Mouse (Mus musculus) cerebellum, adult 2 months (tissue): ENCODE results near the gene Tcap. TPM values are rescaled to one million over a fixed set of nuclear protein-coding genes. Genes with fewer than 3 reads are reported as not detected.

Experiments used
- DNase-seq, 2 experiments: peaks; one replicate each; pipeline ENCODE4 v3.0.0; 2021
- H3K27ac ChIP-seq: fragments of 200-500 bp; 2 replicates; pipeline ENCODE4 v1.5.1; 2012; ENCODE audit warnings: low read length, control low read depth, inconsistent platforms; ENCODE audit not compliant: insufficient read depth
- H3K27me3 ChIP-seq: fragments of 200-500 bp; 2 replicates; pipeline ENCODE4 v1.6.1; 2012; ENCODE audit warnings: inconsistent platforms, mild to moderate bottlenecking, low read length, moderate library complexity; ENCODE audit not compliant: control insufficient read depth, insufficient read depth
- H3K4me1 ChIP-seq: fragments of 200-500 bp; 2 replicates; pipeline ENCODE4 v1.6.1; 2011; ENCODE audit warnings: low read length; ENCODE audit not compliant: control insufficient read depth, insufficient read depth
- H3K4me3 ChIP-seq: fragments of 200-500 bp; replicated peaks from 2 replicates; pipeline ENCODE3; 2011; ENCODE audit warnings: mild to moderate bottlenecking, low read depth, low read length, control low read depth; ENCODE audit not compliant: insufficient read depth
- CTCF ChIP-seq: fragments of 200-500 bp; IDR thresholded peaks from 2 replicates; pipeline ENCODE4 v1.5.1; 2011; ENCODE audit warnings: low read depth, mild to moderate bottlenecking, control low read depth, low read length, moderate library complexity, borderline replicate concordance; ENCODE audit not compliant: insufficient read depth
- POLR2A ChIP-seq: fragments of 200-500 bp; IDR thresholded peaks from 2 replicates; pipeline ENCODE4 v1.6.1; 2011; ENCODE audit warnings: low read length, control low read depth, borderline replicate concordance; ENCODE audit not compliant: insufficient read depth
- WGBS: fragments of 180-500 bp; shearing (Covaris S2); methylation state at CpG from one replicate; pipeline ENCODE4 v1.1.7; 2018; 5-methylcytosine and 5-hydroxymethylcytosine counted together
- polyA plus RNA-seq: library from polyadenylated mRNA; depleted of rRNA; stranded (reverse); fragments of >200 nt; gene quantifications from 2 replicates; pipeline ENCODE4 v1.2.3, GENCODE M21; 2012

The Tcap gene
- polyA plus RNA-seq, 1 experiment: 0.95 TPM

DNA sequence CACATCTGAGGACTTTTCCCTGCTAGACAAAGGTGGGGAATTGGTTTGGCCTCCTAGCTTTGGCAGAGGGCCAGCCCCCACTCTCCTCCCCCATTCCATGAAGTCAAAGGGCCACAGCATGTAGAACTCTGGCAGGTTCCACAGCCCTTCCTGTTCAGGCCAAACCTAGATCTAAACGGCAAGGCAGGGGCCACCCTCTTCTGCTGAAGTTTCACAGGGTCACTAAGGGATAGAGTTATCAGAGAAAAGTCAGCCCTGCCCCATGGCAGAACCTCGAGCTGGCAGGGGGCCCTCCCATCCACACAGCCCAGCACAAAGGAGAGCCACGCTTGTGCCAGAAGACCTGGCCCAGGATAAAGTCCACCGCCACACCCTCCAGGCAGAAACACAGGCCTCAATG is 11.4 kb downstream of the Tcap start:
- Histone ChIP-seq H3K4me3 (no peak overlapping the region), H3K27ac (no peak overlapping the region), H3K27me3 (no peaks in the 10 kb centered on the region), H3K4me1 (no peaks in the 10 kb centered on the region)
- DNase-seq: no peak
- TF ChIP-seq CTCF (no peak), POLR2A (no peak)
- WGBS: 30% methylated on average over 4 of the region's 4 CpGs

DNA sequence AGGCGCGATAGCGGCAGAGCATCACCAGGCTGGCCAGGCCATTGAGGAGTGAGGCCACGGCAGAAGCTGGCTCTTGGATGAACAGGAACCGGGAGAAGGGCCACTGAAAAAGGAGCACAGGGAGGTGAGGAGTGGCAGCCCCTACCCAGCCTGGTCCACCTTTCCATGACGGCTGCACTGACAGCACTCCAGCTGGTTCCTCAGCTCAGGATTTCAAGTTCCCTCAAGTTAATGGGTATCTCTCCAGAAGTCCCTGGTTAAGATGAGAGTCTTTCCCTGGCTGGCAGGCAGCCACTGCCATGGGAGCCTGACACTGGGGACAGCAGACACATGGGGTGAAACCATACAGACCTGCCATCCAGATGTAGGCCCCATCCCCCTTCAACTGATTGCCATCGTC is 14.3 kb downstream of the Tcap start:
- H3K27ac ChIP-seq: no peak overlapping the region
- H3K27me3 ChIP-seq: no peaks in the 10 kb centered on the region
- WGBS: 88% methylated on average over 7 of the region's 7 CpGs
- TF ChIP-seq CTCF: no peak
- TF ChIP-seq POLR2A: no peak
- peaks cover 3% of the 10 kb centered on the region; the same call in 1 of the 2 replicates for H3K4me1 ChIP-seq
- no peak overlapping the region for H3K4me3 ChIP-seq
- DNase-seq: no peak

DNA sequence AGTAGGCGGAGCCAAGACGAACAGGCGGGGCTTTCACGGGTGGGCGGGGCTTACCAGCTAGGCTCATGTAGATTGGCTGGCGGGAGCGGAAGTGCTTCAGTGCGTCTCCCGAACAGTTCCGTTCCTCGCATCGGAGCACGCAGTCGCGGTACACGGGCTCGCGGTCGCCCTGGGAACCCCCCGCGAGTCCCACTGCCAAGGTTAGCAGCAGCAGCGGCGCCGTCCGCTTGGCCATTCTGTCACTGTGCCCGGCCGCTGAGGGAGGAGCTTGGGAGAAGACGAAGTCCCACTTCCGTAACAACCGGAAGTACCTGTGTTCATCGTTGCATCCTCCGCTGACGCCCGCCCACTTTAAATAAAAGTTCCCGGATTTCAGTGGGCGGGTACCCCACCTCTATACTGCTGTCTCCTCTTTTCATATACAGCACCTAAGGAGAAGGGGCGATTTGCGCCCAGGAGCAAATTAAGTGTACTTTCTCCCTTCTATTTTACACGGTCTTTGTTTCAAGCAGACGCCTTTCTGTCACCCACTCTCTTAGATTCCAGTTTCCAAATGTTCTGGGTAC is 16.6 kb downstream of the Tcap start, which contains the start of gene Pgap3:
TSS of gene Pgap3 (minus strand) at position 330 of the 566 bp plus-strand sequence.
- peak; percentile 89 to 91 for DNase-seq
- WGBS: under 1% methylated on average over 40 of the region's 40 CpGs

DNA sequence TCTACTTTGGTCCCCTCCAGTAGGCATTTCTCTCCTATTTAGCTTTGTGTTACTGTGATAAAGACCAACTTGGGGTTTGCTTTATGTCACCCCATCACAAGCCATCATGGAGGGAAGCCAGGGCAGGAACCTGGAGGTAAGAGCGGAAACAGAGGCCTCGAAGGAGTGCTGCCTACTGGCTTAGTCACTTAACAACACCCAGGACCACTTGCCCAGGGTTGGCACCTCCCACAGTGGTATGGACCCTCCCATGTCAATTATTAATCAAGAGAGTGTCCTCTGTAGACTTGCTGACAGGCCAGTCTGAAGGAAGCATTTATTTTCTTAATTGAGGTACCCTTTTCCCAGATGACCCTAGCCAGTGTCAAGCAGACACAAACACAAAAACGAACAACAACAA is 17.2 kb downstream of the Tcap start:
- no peak overlapping the region for H3K27ac ChIP-seq
- peak overlapping the region; percentile 83 for H3K4me3 ChIP-seq
- WGBS: 65% methylated on average over 3 of the region's 3 CpGs
- DNase-seq: no peak
- H3K4me1 ChIP-seq: peaks cover 3% of the 10 kb centered on the region; the same call in 1 of the 2 replicates
- H3K27me3 ChIP-seq: no peaks in the 10 kb centered on the region
- no peak for TF ChIP-seq CTCF
- TF ChIP-seq POLR2A: no peak

More for the DNA sequence above, 16.6 kb downstream of the Tcap start, which contains the start of gene Pgap3:
- peak within 1 kb of the TSS; percentile 83 for H3K4me3 ChIP-seq
- TF ChIP-seq POLR2A: peak; percentile 70; the same call in 1 of the 2 replicates
- no peak for TF ChIP-seq CTCF
- peaks cover 3% of the 10 kb centered on the region; the same call in 1 of the 2 replicates for H3K4me1 ChIP-seq
- no peaks in the 10 kb centered on the region for H3K27me3 ChIP-seq
- peak within 1 kb of the TSS; percentile 95 for H3K27ac ChIP-seq

DNA sequence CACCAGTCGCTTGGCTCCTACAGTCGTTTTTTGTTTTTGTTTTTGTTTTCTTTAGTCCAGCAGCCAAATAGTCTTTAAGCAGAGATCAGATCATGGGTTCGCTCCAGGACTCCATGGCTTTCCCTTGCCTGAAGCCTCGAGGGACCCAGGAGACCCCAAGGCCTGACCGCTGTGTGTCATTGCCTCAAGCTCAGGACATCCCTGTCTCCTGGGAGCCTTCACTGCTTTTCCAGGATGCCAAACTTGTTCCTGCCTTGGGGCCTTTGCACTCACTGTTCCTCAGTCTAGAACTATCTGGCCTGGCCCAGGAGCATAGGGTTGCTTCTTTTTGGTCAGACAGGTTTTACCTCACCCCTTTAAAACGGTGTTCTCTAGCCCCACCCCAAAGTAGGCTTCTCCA is 23.0 kb downstream of the Tcap start:
- 69% methylated on average over 6 of the region's 6 CpGs for WGBS
- TF ChIP-seq CTCF (no peak), POLR2A (no peak)
- Histone ChIP-seq H3K27me3 (no peaks in the 10 kb centered on the region; the same call in 1 of the 2 replicates), H3K4me3 (no peak overlapping the region), H3K27ac (no peak overlapping the region), H3K4me1 (no peaks in the 10 kb centered on the region)
- DNase-seq: no peak

DNA sequence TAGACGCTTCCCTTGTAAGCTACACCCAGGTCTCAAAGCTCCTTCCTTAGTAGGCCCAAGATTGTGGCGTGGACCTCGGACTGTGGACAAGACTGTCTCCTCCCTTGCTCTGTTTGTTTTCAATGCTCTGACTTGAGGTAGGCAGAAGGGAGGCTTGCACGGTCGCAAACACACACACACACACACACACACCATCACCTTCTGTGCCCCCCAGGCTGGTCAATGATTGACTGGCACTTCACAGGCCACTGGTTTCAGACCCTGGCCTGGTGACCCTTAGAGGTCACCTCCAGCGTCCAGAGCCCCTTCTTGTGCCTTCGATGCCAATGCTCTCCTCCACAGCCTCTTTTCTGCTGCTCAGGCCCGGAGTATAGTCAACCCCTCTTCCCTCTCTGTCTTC is 25.3 kb downstream of the Tcap start:
- Histone ChIP-seq H3K4me1 (no peaks in the 10 kb centered on the region; the same call in 1 of the 2 replicates), H3K27ac (no peak overlapping the region), H3K4me3 (no peak overlapping the region), H3K27me3 (peaks cover 6% of the 10 kb centered on the region; the same call in 1 of the 2 replicates)
- DNase-seq: no peak
- 64% methylated on average over 8 of the region's 8 CpGs for WGBS
- TF ChIP-seq CTCF (no peak), POLR2A (no peak)

DNA sequence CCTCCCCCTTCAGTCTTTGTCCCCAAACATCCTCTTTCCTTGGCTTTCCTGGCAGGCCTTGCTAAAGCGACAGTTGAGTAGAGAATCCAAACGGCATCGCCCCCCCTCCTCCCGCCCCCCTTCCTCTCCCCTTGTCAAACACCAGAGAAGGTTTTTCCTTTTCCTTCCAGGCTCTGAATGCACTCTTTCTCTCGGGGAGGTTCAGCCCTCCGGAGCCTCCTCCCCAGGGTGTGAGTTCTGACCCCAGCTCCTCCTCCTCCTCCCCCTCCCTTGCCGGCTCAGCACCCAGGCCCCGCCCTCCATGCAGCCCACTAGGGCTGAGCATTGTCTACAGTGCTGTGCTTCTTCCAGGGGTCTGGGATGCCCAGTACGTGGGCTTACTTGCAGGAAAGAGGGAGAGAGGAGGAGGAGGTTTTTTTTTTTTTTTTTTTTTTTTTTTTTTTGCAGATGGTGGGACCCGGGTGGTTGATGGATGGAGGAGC is 25.8 kb downstream of the Tcap start:
- H3K4me1 ChIP-seq: no peaks in the 10 kb centered on the region; the same call in 1 of the 2 replicates
- H3K27ac ChIP-seq: no peak overlapping the region
- H3K27me3 ChIP-seq: peaks cover 6% of the 10 kb centered on the region; the same call in 1 of the 2 replicates
- 8% methylated on average over 10 of the region's 10 CpGs for WGBS
- H3K4me3 ChIP-seq: no peak overlapping the region
- DNase-seq: no peak
- no peak for TF ChIP-seq POLR2A
- TF ChIP-seq CTCF: no peak

DNA sequence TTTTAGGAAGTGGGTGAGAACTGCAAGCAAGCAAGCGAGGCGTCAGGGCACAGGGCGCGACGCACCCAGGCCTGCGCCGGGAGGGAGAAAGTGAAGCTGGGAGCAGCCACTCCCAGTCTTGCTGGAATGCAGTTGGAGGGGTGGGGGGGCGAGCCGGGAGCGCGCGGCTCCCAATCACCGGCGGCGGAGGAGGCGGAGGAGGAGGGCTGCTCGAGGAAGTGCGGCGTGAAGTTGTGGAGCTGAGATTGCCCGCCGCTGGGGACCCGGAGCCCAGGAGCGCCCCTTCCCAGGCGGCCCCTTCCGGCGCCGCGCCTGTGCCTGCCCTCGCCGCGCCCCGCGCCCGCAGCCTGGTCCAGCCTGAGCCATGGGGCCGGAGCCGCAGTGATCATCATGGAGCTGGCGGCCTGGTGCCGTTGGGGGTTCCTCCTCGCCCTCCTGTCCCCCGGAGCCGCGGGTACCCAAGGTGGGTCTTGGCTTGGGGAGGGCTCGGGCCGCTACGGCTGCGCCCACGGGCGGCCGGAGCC is 28.7 kb downstream of the Tcap start, which contains the start of gene Erbb2:
TSS of gene Erbb2 (plus strand) at position 198 of the 524 bp plus-strand sequence.
- no peak for DNase-seq
- H3K27me3 ChIP-seq: peaks cover 6% of the 10 kb centered on the region; the same call in 1 of the 2 replicates

More for the DNA sequence above, 28.7 kb downstream of the Tcap start, which contains the start of gene Erbb2:
- Histone ChIP-seq H3K4me1 (no peaks in the 10 kb centered on the region; the same call in 1 of the 2 replicates), H3K27ac (no peak within 1 kb of the TSS), H3K4me3 (peak within 1 kb of the TSS; percentile 25)
- TF ChIP-seq CTCF: no peak
- no peak for TF ChIP-seq POLR2A
- WGBS: 2% methylated on average over 49 of the region's 49 CpGs
